Mouse (Mus musculus) heart, postnatal 0 days (tissue): Measurements from ENCODE around the gene Dlgap4. TPM values are rescaled to one million over a fixed set of nuclear protein-coding genes. Genes with fewer than 3 reads are reported as not detected.

ENCODE experiments used
- ATAC-seq: fragments of 200-750 bp; cut with Nextera tagmentation; 2 replicates; pipeline ENCODE4 v1.8.0; 2017; ENCODE audit warnings: low read depth, moderate number of reproducible peaks, moderate library complexity; ENCODE audit not compliant: insufficient read depth
- DNase-seq: peaks from one replicate; pipeline ENCODE4 v3.0.0-alpha.2; 2016; ENCODE audit warnings: low spot score
- H3K27ac ChIP-seq: fragments of 300-500 bp; sonication (generic); 2 replicates; pipeline ENCODE4 v1.5.1; 2014; ENCODE audit warnings: low read depth, mild to moderate bottlenecking
- H3K27me3 ChIP-seq: fragments of 300-500 bp; sonication (generic); 2 replicates; pipeline ENCODE4 v1.6.1; 2014; ENCODE audit warnings: low read length, mixed read lengths; ENCODE audit not compliant: control insufficient read depth, insufficient read depth
- H3K36me3 ChIP-seq: fragments of 300-500 bp; sonication (generic); replicated peaks from 2 replicates; pipeline ENCODE4 v1.6.1; 2014; ENCODE audit warnings: low read length, mixed read lengths; ENCODE audit not compliant: control insufficient read depth, insufficient read depth
- H3K4me1 ChIP-seq: fragments of 300-500 bp; sonication (generic); 2 replicates; pipeline ENCODE4 v1.6.1; 2014; ENCODE audit warnings: antibody characterized with exemption; ENCODE audit not compliant: control insufficient read depth, insufficient read depth
- H3K4me2 ChIP-seq: fragments of 300-500 bp; sonication (generic); 2 replicates; pipeline ENCODE4 v1.6.1; 2014; ENCODE audit warnings: low read depth, mild to moderate bottlenecking, low read length, moderate library complexity
- H3K4me3 ChIP-seq: fragments of 300-500 bp; sonication (generic); 2 replicates; pipeline ENCODE4 v1.5.1; 2014; ENCODE audit warnings: low read depth, low read length
- H3K9ac ChIP-seq: fragments of 300-500 bp; sonication (generic); replicated peaks from 2 replicates; pipeline ENCODE4 v1.6.1; 2014; ENCODE audit warnings: low read depth, low read length, mixed read lengths
- H3K9me3 ChIP-seq: fragments of 300-500 bp; sonication (generic); replicated peaks from 2 replicates; pipeline ENCODE4 v1.6.1; 2016; ENCODE audit warnings: low read length; ENCODE audit not compliant: control insufficient read depth
- CTCF ChIP-seq: IDR thresholded peaks from 2 replicates; pipeline ENCODE4 v1.5.1; 2016; ENCODE audit warnings: antibody characterized with exemption, control low read depth, low read depth
- EP300 ChIP-seq: IDR thresholded peaks from 2 replicates; pipeline ENCODE4 v1.6.1; 2016; ENCODE audit warnings: antibody characterized with exemption, low read depth
- WGBS: fragments of 180-500 bp; shearing (Covaris S2); extraction: QIAGEN DNeasy Blood & Tissue Kit; methylation state at CpG from one replicate; pipeline ENCODE4 v1.1.7; 2014; 5-methylcytosine and 5-hydroxymethylcytosine counted together
- polyA plus RNA-seq: library from polyadenylated mRNA; unstranded; fragments of >200 nt; fragmentation: Nextera tagmentation; extraction: Ambion mirVana; gene quantifications from 2 replicates; pipeline ENCODE4 v1.2.1, GENCODE M21; 2015
- total RNA-seq: library from RNA; depleted of rRNA; stranded (reverse); fragments of >200 nt; gene quantifications from 2 replicates; pipeline ENCODE4 v1.2.3, GENCODE M21; 2014; ENCODE audit warnings: low replicate concordance

Gene Dlgap4
- total and polyA plus RNA-seq, 2 experiments from 2014 or later = 51.3 to 58.5 TPM

DNA sequence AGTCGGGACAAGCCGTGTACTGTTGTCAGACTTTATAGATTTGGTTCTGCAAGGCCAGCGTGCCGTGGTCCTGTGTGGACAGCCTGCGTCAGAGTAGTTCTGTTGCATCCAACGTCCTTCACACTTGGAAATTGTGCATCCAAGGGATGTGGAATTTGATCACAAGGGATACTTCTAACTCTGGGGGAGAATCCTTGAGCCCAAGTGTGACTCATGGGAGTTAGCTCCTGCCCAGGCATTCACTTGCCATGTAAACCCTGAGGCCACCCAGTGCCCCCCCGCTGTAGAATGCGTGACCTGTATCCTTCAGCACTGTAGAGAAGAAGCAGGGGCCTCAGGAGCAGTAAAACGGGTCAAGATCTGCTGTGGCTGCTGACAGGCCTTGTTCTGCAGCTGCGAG lies 44.7 kb downstream of the Dlgap4 start:
- peaks cover 14% of the 10 kb centered on the region for H3K27me3 ChIP-seq
- no peak for ATAC-seq
- no peaks in the 10 kb centered on the region for H3K4me1 ChIP-seq
- no peak for DNase-seq
- no peak overlapping the region for H3K27ac ChIP-seq
- TF ChIP-seq CTCF = no peak
- no peak for TF ChIP-seq EP300
- no peaks in the 10 kb centered on the region for H3K9me3 ChIP-seq
- no peak overlapping the region for H3K4me3 ChIP-seq
- no peaks in the 10 kb centered on the region for H3K36me3 ChIP-seq
- WGBS = 74% methylated on average over 10 of the region's 10 CpGs
- H3K4me2 ChIP-seq = no peak overlapping the region
- no peak overlapping the region for H3K9ac ChIP-seq

GRCm38 (mm10) chr2:156658751-156659150 lies 45.2 kb downstream of the Dlgap4 start:
- Histone ChIP-seq H3K36me3 (no peaks in the 10 kb centered on the region), H3K27me3 (peaks cover 9% of the 10 kb centered on the region; the same call in 1 of the 2 replicates), H3K27ac (no peak overlapping the region), H3K9me3 (no peaks in the 10 kb centered on the region), H3K4me1 (no peaks in the 10 kb centered on the region), H3K4me2 (no peak overlapping the region), H3K4me3 (no peak overlapping the region), H3K9ac (no peak overlapping the region)
- 56% methylated on average over 7 of the region's 7 CpGs for WGBS
- ATAC-seq = no peak
- no peak for TF ChIP-seq EP300
- DNase-seq = no peak

DNA sequence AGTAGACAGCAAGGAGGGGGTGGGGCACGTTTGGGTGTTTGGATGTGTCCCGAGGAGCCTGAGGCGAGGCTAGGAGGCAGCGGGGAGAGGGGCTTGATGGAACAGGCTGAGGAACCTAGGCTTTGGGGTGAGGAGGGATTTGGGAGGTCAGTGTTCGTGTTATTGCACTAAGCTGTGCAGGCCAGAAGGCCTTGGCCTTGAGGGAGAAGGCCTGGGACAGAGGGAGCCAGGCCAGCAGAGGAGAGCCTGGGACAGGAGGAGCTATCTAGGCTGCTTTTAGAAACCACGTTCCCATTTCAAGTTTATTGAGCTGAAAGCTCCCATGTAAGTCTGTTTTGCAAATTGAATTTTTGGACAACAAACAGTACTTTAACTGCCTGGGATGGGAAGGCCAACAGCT lies 46.5 kb downstream of the Dlgap4 start:
- Histone ChIP-seq H3K4me1 (no peaks in the 10 kb centered on the region), H3K36me3 (no peaks in the 10 kb centered on the region), H3K27ac (no peak overlapping the region), H3K9me3 (no peaks in the 10 kb centered on the region), H3K27me3 (0 out of 2 replicates have a peak, but pooled peaks cover 6% of the 10 kb centered on the region), H3K4me2 (no peak overlapping the region), H3K4me3 (no peak overlapping the region), H3K9ac (no peak overlapping the region)
- TF ChIP-seq CTCF = no peak
- no peak for TF ChIP-seq EP300
- ATAC-seq (no peak), DNase-seq (no peak)
- 63% methylated on average over 6 of the region's 6 CpGs for WGBS

- 71% methylated on average over 10 of the region's 10 CpGs for WGBS
- Histone ChIP-seq H3K27ac (no peak overlapping the region), H3K27me3 (0 out of 2 replicates have a peak, but pooled peaks cover 9% of the 10 kb centered on the region), H3K4me1 (no peaks in the 10 kb centered on the region), H3K9ac (no peak overlapping the region), H3K4me3 (no peak overlapping the region), H3K36me3 (no peaks in the 10 kb centered on the region), H3K4me2 (no peak overlapping the region), H3K9me3 (no peaks in the 10 kb centered on the region)
- TF ChIP-seq EP300 (no peak), CTCF (no peak)
- no peak for ATAC-seq
- DNase-seq = no peak
These were observed 49.7 kb downstream of the Dlgap4 start for GRCm38 (mm10) chr2:156663162-156663561.

DNA sequence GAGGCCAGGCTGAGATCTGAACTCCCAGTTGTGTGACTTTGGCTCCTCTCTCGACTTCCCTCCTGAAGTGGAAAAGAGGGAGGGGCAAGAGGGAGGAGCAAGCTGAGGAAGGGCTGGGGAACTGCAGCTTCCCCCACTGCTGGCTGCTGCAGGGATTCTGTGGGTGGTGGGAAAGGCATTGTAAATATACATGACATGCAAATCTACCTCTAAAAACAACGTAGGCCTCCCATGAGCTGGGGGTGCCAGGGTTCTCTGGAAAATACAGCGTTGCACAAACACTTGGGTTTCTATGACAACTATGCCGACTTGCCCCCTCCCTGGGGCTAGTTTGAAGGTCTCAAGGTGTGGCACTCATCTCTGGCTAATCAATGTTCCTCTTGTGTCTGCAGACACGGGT lies 50.9 kb downstream of the Dlgap4 start:
- Histone ChIP-seq H3K9me3 (no peaks in the 10 kb centered on the region), H3K9ac (no peak overlapping the region), H3K4me2 (no peak overlapping the region), H3K4me1 (no peaks in the 10 kb centered on the region), H3K27ac (no peak overlapping the region), H3K4me3 (no peak overlapping the region), H3K27me3 (0 out of 2 replicates have a peak, but pooled peaks cover 9% of the 10 kb centered on the region), H3K36me3 (no peaks in the 10 kb centered on the region)
- no peak for DNase-seq
- no peak for TF ChIP-seq EP300
- TF ChIP-seq CTCF = no peak
- 21% methylated on average over 5 of the region's 5 CpGs for WGBS
- ATAC-seq = no peak

DNA sequence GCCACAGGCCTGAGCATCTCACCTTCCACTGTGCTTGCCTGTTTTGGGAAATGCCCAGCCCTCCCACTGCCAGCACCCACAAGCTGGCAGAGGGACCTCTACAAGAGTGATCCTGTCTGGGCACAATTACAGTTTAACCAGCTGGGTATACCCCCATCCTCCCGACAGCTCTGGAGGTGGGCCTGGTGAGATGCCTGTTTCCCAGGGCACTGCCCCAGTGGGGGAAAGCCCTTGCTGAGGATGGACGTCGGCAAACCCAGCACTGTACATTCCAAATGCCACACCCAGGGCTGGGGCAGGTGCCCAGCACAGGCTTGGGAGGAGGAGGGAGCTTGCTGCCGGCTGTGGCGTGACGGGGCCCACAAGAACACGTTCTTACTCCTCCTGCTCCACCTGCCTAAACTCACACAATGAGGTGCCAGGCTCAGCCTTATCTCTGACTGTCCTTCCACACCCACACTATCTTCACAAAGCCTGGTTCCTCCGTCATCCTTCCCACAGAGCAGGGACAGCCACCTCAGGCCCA lies 51.6 kb downstream of the Dlgap4 start:
- no peaks in the 10 kb centered on the region for H3K36me3 ChIP-seq
- WGBS = 70% methylated on average over 8 of the region's 8 CpGs
- no peak overlapping the region for H3K4me3 ChIP-seq
- H3K4me2 ChIP-seq = no peak overlapping the region
- 0 out of 2 replicates have a peak, but pooled peaks cover 9% of the 10 kb centered on the region for H3K27me3 ChIP-seq
- H3K27ac ChIP-seq = no peak overlapping the region
- ATAC-seq (no peak), DNase-seq (no peak)
- H3K4me1 ChIP-seq = no peaks in the 10 kb centered on the region
- no peak overlapping the region for H3K9ac ChIP-seq
- TF ChIP-seq EP300 = no peak
- no peak for TF ChIP-seq CTCF
- no peaks in the 10 kb centered on the region for H3K9me3 ChIP-seq
